Mouse (Mus musculus): Measurements from ENCODE around the gene Kcns3. TPM values are rescaled to one million over a fixed set of nuclear protein-coding genes. Genes with fewer than 3 reads are reported as not detected.

The Kcns3 gene
- total and polyA plus RNA-seq, 3 experiments: not detected

DNA sequence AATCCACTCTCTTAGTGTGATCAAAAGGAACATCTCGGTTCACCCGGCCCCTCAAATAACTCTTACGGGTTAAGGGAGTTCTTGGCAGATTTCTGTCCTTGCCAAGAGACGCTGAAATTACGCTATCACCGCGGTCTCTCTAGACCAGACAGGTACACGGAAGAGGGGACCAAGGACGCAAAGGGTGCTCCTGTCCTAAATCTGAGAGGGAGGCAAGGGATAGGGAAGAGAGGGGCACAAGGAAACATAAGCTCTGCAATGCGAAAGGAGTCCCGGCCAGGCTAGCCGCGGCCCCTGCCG is 1.8 kb downstream of the Kcns3 start:
- no peak overlapping the region for H3K4me2 ChIP-seq (ENCODE audit: insufficient read depth, low read depth, poor library complexity, severe bottlenecking)
- DNase-seq (ENCODE audit: extremely low read depth): no peak
- H3K27me3 ChIP-seq (replicated peaks): no peaks in the 10 kb centered on the region
- peaks cover 12% of the 10 kb centered on the region for H3K9me3 ChIP-seq (replicated peaks; ENCODE audit: low read length)
- in situ Hi-C loops (cut with MboI; ENCODE audit: low pct_ligation_motif_present, low pct_unique_long_range_greater_than_20kb, low sequenced_read_pairs): no loop called here
- no peak overlapping the region for H3K9ac ChIP-seq (ENCODE audit: insufficient read depth, low read depth)
- dilution Hi-C loops (cut with MboI; ENCODE audit: extremely low pct_ligation_motif_present, extremely low pct_unique_long_range_greater_than_20kb, low sequenced_read_pairs): no loop called here
- no peaks in the 10 kb centered on the region for H3K79me2 ChIP-seq (replicated peaks; ENCODE audit: control insufficient read depth, extremely low read depth, insufficient read depth, poor library complexity, severe bottlenecking)
- H3K4me3 ChIP-seq (replicated peaks in 1 of 3; ENCODE audit: low read depth in 2 of 3, low read length in 2 of 3, poor library complexity in 1 of 3): no peak overlapping the region
- H3K27ac ChIP-seq (ENCODE audit: insufficient read depth, low read depth): no peak overlapping the region
- peaks cover 0 to 7% of the 10 kb centered on the region in 2 experiments; a peak in 1 of 4 replicates for H3K4me1 ChIP-seq (ENCODE audit: control insufficient read depth in 1 of 2, insufficient read depth in 2 of 2)
- H3K36me3 ChIP-seq (replicated peaks in 1 of 2; ENCODE audit: control insufficient read depth in 1 of 2, insufficient read depth in 1 of 2, low read length in 1 of 2): no peaks in the 10 kb centered on the region
- TF ChIP-seq JUN (IDR thresholded peaks at IDR 0.05; ENCODE audit: insufficient read depth, low read depth, low read length) (no peak), JUND (conservative IDR thresholded peaks at IDR 0.05; ENCODE audit: low read depth, low read length) (no peak), E2F4 (IDR thresholded peaks at IDR 0.05; ENCODE audit: insufficient replicate concordance, low read depth, low read length) (no peak), SIN3A (IDR thresholded peaks at IDR 0.05; ENCODE audit: low read length) (no peak), TBP (conservative IDR thresholded peaks at IDR 0.05; ENCODE audit: low read depth, low read length) (no peak)

GRCm38 (mm10) chr12:11144894-11145293 is 6.0 kb downstream of the Kcns3 start:
- in situ Hi-C loops (cut with MboI; ENCODE audit: low pct_ligation_motif_present, low pct_unique_long_range_greater_than_20kb, low sequenced_read_pairs) (no loop called here), dilution Hi-C loops (cut with MboI; ENCODE audit: extremely low pct_ligation_motif_present, extremely low pct_unique_long_range_greater_than_20kb, low sequenced_read_pairs) (no loop called here)

DNA sequence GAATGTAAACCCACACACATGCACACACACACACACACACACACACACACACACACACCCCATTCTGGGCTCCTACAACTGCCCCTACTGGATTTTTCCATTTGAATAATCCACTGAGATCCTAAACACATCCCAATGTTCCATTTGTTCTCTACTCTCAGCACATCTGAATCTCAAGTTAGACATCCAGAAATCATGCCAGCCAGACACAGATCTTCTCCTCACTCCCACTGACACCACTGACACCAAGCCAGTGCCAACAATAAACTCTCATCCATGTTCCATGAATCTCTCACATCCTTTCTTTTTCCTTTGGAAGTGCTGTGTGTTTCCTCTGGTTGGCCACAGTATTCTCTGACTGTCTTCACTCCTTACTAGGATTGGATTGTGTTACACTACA is 18.4 kb downstream of the Kcns3 start:
- Histone ChIP-seq H3K4me1 (ENCODE audit: control insufficient read depth in 1 of 2, insufficient read depth in 2 of 2) (no peaks in the 10 kb centered on the region), H3K9me3 (replicated peaks; ENCODE audit: low read length) (no peaks in the 10 kb centered on the region), H3K4me3 (replicated peaks in 1 of 3; ENCODE audit: low read depth in 2 of 3, low read length in 2 of 3, poor library complexity in 1 of 3) (no peak overlapping the region), H3K27me3 (replicated peaks) (no peaks in the 10 kb centered on the region), H3K79me2 (replicated peaks; ENCODE audit: control insufficient read depth, extremely low read depth, insufficient read depth, poor library complexity, severe bottlenecking) (no peaks in the 10 kb centered on the region), H3K4me2 (ENCODE audit: insufficient read depth, low read depth, poor library complexity, severe bottlenecking) (no peak overlapping the region), H3K36me3 (replicated peaks in 1 of 2; ENCODE audit: control insufficient read depth in 1 of 2, insufficient read depth in 1 of 2, low read length in 1 of 2) (no peaks in the 10 kb centered on the region), H3K27ac (ENCODE audit: insufficient read depth, low read depth) (no peak overlapping the region), H3K9ac (ENCODE audit: insufficient read depth, low read depth) (no peak overlapping the region)
- in situ Hi-C loops (cut with MboI; ENCODE audit: low pct_ligation_motif_present, low pct_unique_long_range_greater_than_20kb, low sequenced_read_pairs) (no loop called here), dilution Hi-C loops (cut with MboI; ENCODE audit: extremely low pct_ligation_motif_present, extremely low pct_unique_long_range_greater_than_20kb, low sequenced_read_pairs) (no loop called here)
- DNase-seq (ENCODE audit: extremely low read depth): no peak
- TF ChIP-seq MAZ (IDR thresholded peaks at IDR 0.05; ENCODE audit: low read depth, low read length): no peak
- no peak for TF ChIP-seq MXI1 (IDR thresholded peaks at IDR 0.05; ENCODE audit: low read depth, low read length)
- no peak for TF ChIP-seq SMC3 (IDR thresholded peaks at IDR 0.05; ENCODE audit: low read depth, low read length)

More at GRCm38 (mm10) chr12:11144894-11145293, 6.0 kb downstream of the Kcns3 start:
- Histone ChIP-seq H3K79me2 (replicated peaks; ENCODE audit: control insufficient read depth, extremely low read depth, insufficient read depth, poor library complexity, severe bottlenecking) (no peaks in the 10 kb centered on the region), H3K36me3 (replicated peaks in 1 of 2; ENCODE audit: control insufficient read depth in 1 of 2, insufficient read depth in 1 of 2, low read length in 1 of 2) (no peaks in the 10 kb centered on the region), H3K9me3 (replicated peaks; ENCODE audit: low read length) (peaks cover 7% of the 10 kb centered on the region), H3K27me3 (replicated peaks) (no peaks in the 10 kb centered on the region), H3K4me2 (ENCODE audit: insufficient read depth, low read depth, poor library complexity, severe bottlenecking) (no peak overlapping the region), H3K27ac (ENCODE audit: insufficient read depth, low read depth) (no peak overlapping the region), H3K4me1 (ENCODE audit: control insufficient read depth in 1 of 2, insufficient read depth in 2 of 2) (no peaks in the 10 kb centered on the region), H3K4me3 (replicated peaks in 1 of 3; ENCODE audit: low read depth in 2 of 3, low read length in 2 of 3, poor library complexity in 1 of 3) (no peak overlapping the region), H3K9ac (ENCODE audit: insufficient read depth, low read depth) (no peak overlapping the region)
- no peak for DNase-seq (ENCODE audit: extremely low read depth)
- TF ChIP-seq SIN3A (IDR thresholded peaks at IDR 0.05; ENCODE audit: low read length) (no peak), USF2 (conservative IDR thresholded peaks at IDR 0.05; ENCODE audit: low read depth, low read length) (no peak), HCFC1 (IDR thresholded peaks at IDR 0.05; ENCODE audit: low read depth, low read length) (no peak), ETS1 (conservative IDR thresholded peaks at IDR 0.05; ENCODE audit: low read depth, low read length) (no peak), ELF1 (IDR thresholded peaks at IDR 0.05; ENCODE audit: low read depth, low read length) (no peak), SMC3 (IDR thresholded peaks at IDR 0.05; ENCODE audit: low read depth, low read length) (no peak), JUND (conservative IDR thresholded peaks at IDR 0.05; ENCODE audit: low read depth, low read length) (no peak), JUN (IDR thresholded peaks at IDR 0.05; ENCODE audit: insufficient read depth, low read depth, low read length) (no peak), POLR2AphosphoS2 (IDR thresholded peaks at IDR 0.05; ENCODE audit: low read depth, low read length) (no peak), MAFK (IDR thresholded peaks at IDR 0.05; ENCODE audit: insufficient replicate concordance, low read length) (no peak), KAT2A (IDR thresholded peaks at IDR 0.05; ENCODE audit: insufficient replicate concordance, low read length) (no peak), MAZ (IDR thresholded peaks at IDR 0.05; ENCODE audit: low read depth, low read length) (no peak)
